Mouse (Mus musculus): ENCODE measurements around the gene Kcp. TPM values are rescaled to one million over a fixed set of nuclear protein-coding genes. Genes with fewer than 3 reads are reported as not detected.
A peak's percentile ranks its signal among the peaks of the same experiment; 100 is the strongest.

Gene Kcp
- total RNA-seq, 1 experiment from 2014 or later, result 6.1 TPM

GRCm38 (mm10) chr6:29461502-29461901 is 46.2 kb downstream of the Kcp start:
- no peak for DNase-seq

- no peak for DNase-seq
Measured at GRCm38 (mm10) chr6:29450667-29451066, 57.1 kb downstream of the Kcp start.

DNA sequence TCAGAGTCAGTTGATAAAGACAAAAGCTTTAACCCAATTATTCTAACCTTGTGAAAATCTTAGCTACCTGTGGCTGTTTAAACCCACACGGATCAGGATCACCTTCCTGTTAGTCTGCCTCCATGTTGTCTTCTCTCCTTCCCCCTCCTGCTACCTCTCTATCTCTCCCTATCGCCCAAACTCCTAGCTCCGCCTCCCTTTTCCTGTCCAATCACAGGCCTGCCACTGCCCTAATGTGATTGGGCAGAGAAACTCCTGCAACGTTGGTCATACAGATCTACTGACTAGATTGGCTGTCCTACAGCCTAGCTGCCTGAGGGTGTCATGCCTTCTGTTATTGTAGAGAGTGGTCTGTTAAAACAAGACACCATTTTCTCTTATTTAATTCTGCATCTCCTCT is 57.9 kb downstream of the Kcp start:
- no peak for DNase-seq

- DNase-seq, result no peak
Measured at GRCm38 (mm10) chr6:29445354-29445753, 62.4 kb downstream of the Kcp start.

DNA sequence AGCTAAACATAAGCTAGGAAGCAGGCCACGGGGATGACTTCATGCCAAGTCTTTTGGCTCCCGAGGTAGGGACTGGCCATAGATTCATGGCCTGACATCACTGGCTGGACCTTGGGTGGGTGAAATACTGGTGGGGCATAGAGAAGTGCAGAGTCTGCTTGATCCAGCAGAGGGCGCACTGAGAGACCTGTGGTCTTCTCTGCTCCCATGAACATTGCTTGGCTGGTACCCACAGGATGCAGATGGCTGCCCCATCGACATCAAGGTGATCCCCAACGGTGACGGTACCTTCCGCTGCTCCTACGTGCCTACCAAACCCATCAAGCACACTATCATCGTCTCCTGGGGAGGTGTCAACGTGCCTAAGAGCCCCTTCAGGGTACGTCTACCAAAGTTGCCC is 63.0 kb downstream of the Kcp start:
- peak; percentile 75 for DNase-seq

DNA sequence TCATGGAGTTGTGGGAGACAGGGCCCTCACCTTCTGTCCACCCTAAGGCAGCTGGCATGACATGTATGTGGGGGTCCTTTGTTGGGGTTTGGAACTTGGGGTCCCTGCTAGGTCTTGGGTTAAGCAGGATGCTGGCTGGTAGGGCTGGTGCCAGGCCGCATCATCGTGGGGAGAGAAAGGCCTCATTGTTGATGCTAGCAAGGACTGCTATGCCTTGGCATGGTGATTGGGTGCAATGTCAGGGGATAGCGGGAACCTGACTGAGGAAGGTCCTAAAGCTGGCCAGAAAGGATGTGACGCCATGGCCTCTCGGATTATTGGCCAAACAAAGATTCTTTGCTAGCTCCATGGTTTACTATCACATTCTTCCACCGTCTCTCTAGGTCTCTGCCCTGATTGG is 68.0 kb downstream of the Kcp start:
- no peak for DNase-seq

- DNase-seq, result no peak
Measured at GRCm38 (mm10) chr6:29439251-29439650, 68.5 kb downstream of the Kcp start.

DNA sequence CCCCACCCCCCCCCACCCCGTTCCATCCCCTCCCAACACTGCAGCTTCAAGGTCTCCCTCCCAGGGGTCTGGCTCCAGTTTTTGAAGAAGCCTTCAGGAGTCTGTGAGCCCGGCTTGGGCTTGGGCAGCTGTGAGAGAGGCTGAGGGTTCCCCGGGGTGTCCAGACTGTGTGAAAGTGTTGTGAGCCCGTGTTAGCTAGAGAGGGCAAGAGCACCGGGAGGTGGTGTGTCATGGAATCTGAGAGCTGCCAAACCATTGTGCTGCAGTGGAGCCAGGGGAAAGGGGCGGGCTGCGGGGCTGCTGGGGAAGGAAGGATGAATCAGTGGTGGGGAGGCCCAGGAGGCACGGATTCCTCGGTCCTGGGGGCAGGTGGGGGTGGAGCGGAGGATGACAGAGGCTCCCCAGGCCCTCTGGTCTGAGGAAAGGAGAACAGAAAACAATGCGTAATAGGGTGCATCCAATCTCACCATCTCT is 71.3 kb downstream of the Kcp start:
- peak; percentile 67 for DNase-seq

DNA sequence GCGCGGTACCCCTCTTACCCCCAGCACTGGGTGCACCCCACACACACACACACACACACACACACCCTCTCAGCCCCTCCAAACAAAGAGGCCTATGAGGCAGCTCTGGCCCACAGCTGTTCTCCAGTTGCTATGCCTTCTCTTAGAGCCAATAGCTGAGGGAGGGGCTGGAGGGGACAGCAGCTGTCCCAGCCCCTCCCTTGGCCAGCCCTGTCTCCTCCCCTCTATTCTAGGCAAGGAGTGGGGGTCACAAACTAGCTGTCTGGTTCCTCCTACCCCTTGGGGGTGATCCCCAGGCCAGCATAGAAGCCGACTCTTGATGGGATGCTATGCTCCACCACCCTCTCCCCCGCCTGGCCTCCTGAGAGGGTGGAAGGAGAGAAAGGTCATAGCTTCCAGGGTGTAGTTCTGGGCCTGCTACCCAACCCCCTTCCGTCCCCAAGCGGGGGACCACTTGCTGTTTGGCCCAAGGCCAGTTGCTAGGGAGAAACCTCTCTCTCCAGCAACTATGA is 71.8 kb downstream of the Kcp start:
- no peak for DNase-seq

DNA sequence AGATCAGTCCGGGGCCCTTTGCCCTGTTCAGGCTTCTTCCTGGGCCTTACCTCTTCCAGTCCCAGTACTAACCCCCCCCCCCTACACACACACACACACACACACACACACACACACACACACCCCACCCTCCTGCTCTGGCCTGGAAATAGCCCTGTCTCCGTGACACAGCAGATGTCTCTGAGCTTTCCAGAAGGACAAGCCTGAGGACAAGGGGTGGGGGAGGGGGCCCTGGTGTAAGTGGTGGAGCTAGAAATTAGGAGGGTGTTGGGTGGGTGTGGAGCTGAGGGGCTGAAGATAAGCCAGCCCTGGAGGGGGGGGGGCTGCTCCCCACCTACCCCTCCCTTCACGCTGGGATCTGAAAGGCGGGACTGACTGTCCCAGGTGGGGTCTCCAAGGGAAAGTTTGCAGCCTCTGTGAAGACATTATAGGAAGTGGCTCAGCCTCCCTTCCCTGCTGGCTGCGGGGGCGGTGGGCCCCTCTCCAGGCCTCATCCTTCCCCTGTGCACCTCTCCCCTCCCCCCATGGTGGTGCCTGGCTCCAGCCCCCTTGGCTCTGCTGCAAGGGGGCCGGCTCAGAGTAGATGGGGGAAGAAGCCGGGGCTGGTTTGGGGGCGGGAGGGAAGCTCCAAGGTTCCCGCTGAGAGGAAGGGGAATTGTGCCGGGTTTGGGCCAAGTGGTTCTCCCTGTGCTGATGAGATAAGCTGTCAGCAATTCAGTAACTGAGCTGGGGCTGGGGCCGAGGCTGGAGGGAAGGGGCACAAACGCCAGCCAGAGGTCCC is 72.7 kb downstream of the Kcp start:
- DNase-seq, result no peak

GRCm38 (mm10) chr6:29433804-29434795 is 73.7 kb downstream of the Kcp start:
- DNase-seq, result no peak

DNA sequence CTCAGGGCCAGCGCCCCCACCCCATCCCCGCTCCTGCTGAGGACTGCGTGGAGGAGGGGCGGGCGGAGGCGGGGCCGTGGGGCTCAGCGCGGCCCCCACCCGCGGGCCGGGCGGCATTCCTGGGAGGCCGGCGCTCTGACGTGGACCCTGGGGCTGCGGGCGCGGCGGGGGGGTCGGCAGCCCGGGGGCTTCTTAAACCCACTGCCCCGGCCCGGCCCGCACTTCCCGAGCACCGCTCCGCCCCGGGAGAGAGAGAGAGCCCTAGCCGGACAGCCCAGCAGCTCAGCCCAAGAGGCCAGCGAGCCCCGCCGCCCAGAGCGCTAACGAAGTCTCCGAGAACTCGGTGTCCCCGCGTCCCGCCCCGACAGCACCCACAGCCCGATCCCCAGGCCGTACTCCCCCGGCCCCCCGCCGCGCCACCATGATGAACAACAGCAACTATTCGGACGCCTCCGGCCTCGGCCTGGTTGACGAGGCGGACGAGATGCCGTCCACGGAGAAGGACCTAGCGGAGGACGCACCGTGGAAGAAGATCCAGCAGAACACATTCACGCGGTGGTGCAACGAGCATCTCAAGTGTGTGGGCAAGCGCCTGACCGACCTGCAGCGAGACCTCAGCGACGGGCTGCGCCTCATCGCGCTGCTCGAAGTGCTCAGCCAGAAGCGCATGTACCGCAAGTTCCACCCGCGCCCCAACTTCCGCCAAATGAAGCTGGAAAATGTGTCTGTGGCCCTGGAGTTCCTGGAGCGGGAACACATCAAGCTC is 74.5 kb downstream of the Kcp start, which contains the start of gene Flnc:
Gene Flnc (plus strand): TSS at position 219 of the 766 bp plus-strand sequence.
- peak; percentile 51 for DNase-seq

- DNase-seq, result no peak
Measured at GRCm38 (mm10) chr6:29432676-29433037, 75.1 kb downstream of the Kcp start.

- DNase-seq, result no peak
Measured at GRCm38 (mm10) chr6:29432156-29432555, 75.6 kb downstream of the Kcp start.

DNA sequence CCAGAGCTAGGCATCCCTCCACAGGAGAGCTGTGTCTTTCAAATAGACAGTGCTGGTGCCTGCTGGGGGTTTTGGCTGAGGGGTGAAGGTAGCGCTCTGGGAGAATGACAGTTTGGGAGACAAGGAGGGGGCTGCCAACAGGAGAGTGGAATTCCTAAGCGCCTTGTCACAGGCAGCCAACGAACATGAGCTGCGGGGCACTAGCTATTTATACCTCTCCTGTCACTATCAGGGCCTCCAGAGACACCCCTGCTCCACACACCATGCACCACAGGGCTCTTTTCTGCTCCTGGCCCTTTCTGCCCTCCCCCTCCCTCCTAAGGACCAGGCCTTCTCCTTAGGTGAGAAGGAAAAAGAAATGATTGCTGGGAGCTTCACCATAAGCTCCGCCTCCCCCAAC is 76.3 kb downstream of the Kcp start:
- no peak for DNase-seq

- no peak for DNase-seq
Measured at GRCm38 (mm10) chr6:29430681-29431420, 76.9 kb downstream of the Kcp start.

DNA sequence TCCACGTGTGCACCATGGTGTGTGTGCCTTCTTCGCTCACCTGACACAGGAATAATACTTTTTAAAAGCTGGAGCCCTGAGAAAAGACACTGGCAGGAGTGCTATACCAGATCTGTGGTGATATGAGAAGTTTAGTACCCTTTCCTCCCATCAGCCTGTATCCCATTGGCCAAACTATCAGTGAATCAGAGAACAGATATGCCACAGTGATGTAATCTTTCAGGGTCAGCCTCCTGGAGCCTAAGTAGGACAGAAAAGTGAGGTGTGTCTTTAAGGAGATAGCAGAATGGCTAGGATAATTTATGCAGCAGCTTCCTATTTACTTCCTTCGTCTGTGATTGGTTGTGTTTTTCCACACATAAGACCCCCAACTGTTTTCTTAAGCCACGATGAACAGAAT is 79.6 kb downstream of the Kcp start:
- no peak for DNase-seq

GRCm38 (mm10) chr6:29426331-29426730 is 81.4 kb downstream of the Kcp start:
- DNase-seq, result no peak

- DNase-seq, result no peak
Measured at GRCm38 (mm10) chr6:29425118-29425517, 82.6 kb downstream of the Kcp start.
